Mouse (Mus musculus) forebrain, embryonic 12.5 days (tissue): Measurements from ENCODE around the gene Plekha6. TPM values are rescaled to one million over a fixed set of nuclear protein-coding genes. Genes with fewer than 3 reads are reported as not detected.

Experiments used
- ATAC-seq: fragments of 200-750 bp; cut with Nextera tagmentation; 2 replicates; pipeline ENCODE4 v1.8.0; 2017; ENCODE audit warnings: moderate TSS enrichment; ENCODE audit not compliant: low FRiP score
- H3K27ac ChIP-seq: fragments of 300-500 bp; sonication (generic); 2 replicates; pipeline ENCODE4 v1.5.1; 2016; ENCODE audit warnings: mild to moderate bottlenecking
- H3K27me3 ChIP-seq: fragments of 300-500 bp; sonication (generic); 2 replicates; pipeline ENCODE4 v1.6.1; 2016; ENCODE audit warnings: mild to moderate bottlenecking
- H3K36me3 ChIP-seq: fragments of 300-500 bp; sonication (generic); replicated peaks from 2 replicates; pipeline ENCODE4 v1.6.1; 2016; ENCODE audit warnings: mild to moderate bottlenecking
- H3K4me1 ChIP-seq: fragments of 300-500 bp; sonication (generic); 2 replicates; pipeline ENCODE4 v1.6.1; 2016
- H3K4me2 ChIP-seq: fragments of 300-500 bp; sonication (generic); 2 replicates; pipeline ENCODE4 v1.6.1; 2016; ENCODE audit warnings: mild to moderate bottlenecking, moderate library complexity
- H3K4me3 ChIP-seq: fragments of 300-500 bp; sonication (generic); replicated peaks from 2 replicates; pipeline ENCODE4 v1.5.1; 2016; ENCODE audit warnings: mild to moderate bottlenecking
- H3K9ac ChIP-seq: fragments of 300-500 bp; sonication (generic); 2 replicates; pipeline ENCODE4 v1.6.1; 2016; ENCODE audit warnings: mild to moderate bottlenecking
- H3K9me3 ChIP-seq: fragments of 300-500 bp; sonication (generic); 2 replicates; pipeline ENCODE4 v1.6.1; 2016
- WGBS: fragments of 180-500 bp; shearing (Covaris S2); methylation state at CpG from one replicate; pipeline ENCODE4 v1.1.7; 2016; 5-methylcytosine and 5-hydroxymethylcytosine counted together
- polyA plus RNA-seq: library from polyadenylated mRNA; unstranded; fragments of >200 nt; fragmentation: Nextera tagmentation; extraction: Ambion mirVana; gene quantifications from 2 replicates; pipeline ENCODE4 v1.2.1, GENCODE M21; 2016

Plekha6 gene
- polyA plus RNA-seq, 1 experiment from 2014 or later: 20.6 TPM

GRCm38 (mm10) chr1:133351762-133352161, 187.8 kb downstream of the Plekha6 start:
- Histone ChIP-seq H3K27me3 (peaks cover 25% of the 10 kb centered on the region), H3K27ac (no peak overlapping the region), H3K4me2 (no peak overlapping the region), H3K4me3 (no peak overlapping the region), H3K9me3 (no peaks in the 10 kb centered on the region), H3K9ac (no peak overlapping the region), H3K36me3 (no peaks in the 10 kb centered on the region), H3K4me1 (peaks cover 6% of the 10 kb centered on the region)
- 69% methylated on average over 9 of the region's 9 CpGs for WGBS
- ATAC-seq: no peak

Other genes starting within 250 kb of the Plekha6 start
- 52.8 and 53.1 TPM in 2 replicates for gene Mdm4, start 133.6 kb upstream of the Plekha6 start, polyA plus RNA-seq
- 21.3 and 22.0 TPM in 2 replicates for gene Pik3c2b, start 118.5 kb upstream of the Plekha6 start, polyA plus RNA-seq
- gene Ppp1r15b, start 33.1 kb upstream of the Plekha6 start, polyA plus RNA-seq: 58.3 and 63.5 TPM in 2 replicates
- not detected in 2 replicates for gene Golt1a, start 145.6 kb downstream of the Plekha6 start, polyA plus RNA-seq
- gene Kiss1, start 157.7 kb downstream of the Plekha6 start, polyA plus RNA-seq: not detected in 2 replicates
- not detected in 2 replicates for gene Ren1, start 186.3 kb downstream of the Plekha6 start, polyA plus RNA-seq
- 2.5 and 2.6 TPM in 2 replicates for gene Etnk2, start 199.4 kb downstream of the Plekha6 start, polyA plus RNA-seq